Mouse (Mus musculus): Measurements from ENCODE around the gene Sirt2.

- TF ChIP-seq POLR2A (IDR thresholded peaks at IDR 0.05; ENCODE audit: low read depth, low read length), result no peak
- TF ChIP-seq CTCF (IDR thresholded peaks at IDR 0.05; ENCODE audit: borderline replicate concordance, insufficient read depth, low read length), result no peak
Measured at GRCm38 (mm10) chr7:28821261-28821831, 54.8 kb downstream of the Sirt2 start.

Data from embryonic fibroblast, embryonic 13.5 days (primary cell).